Mouse (Mus musculus): ENCODE data around the gene Zfp618.

- TF ChIP-seq CTCF (IDR thresholded peaks at IDR 0.05; ENCODE audit: low read depth, low read length): no peak
- no peak for TF ChIP-seq POLR2AphosphoS5 (IDR thresholded peaks at IDR 0.05; ENCODE audit: insufficient replicate concordance, low read depth, low read length)
- no peak for TF ChIP-seq GATA1 (IDR thresholded peaks at IDR 0.05; ENCODE audit: borderline replicate concordance, low read length)
- TF ChIP-seq GATA2 (IDR thresholded peaks at IDR 0.05; ENCODE audit: borderline replicate concordance, low read depth, low read length): no peak
- TF ChIP-seq TAL1 (conservative IDR thresholded peaks at IDR 0.05; ENCODE audit: low read depth, low read length): no peak
These were observed 193.7 kb downstream of the Zfp618 start for GRCm38 (mm10) chr4:63158961-63159592.

All from G1E (cell line).